Mouse (Mus musculus): ENCODE data around the gene Ift140.

Gene Ift140

DNA sequence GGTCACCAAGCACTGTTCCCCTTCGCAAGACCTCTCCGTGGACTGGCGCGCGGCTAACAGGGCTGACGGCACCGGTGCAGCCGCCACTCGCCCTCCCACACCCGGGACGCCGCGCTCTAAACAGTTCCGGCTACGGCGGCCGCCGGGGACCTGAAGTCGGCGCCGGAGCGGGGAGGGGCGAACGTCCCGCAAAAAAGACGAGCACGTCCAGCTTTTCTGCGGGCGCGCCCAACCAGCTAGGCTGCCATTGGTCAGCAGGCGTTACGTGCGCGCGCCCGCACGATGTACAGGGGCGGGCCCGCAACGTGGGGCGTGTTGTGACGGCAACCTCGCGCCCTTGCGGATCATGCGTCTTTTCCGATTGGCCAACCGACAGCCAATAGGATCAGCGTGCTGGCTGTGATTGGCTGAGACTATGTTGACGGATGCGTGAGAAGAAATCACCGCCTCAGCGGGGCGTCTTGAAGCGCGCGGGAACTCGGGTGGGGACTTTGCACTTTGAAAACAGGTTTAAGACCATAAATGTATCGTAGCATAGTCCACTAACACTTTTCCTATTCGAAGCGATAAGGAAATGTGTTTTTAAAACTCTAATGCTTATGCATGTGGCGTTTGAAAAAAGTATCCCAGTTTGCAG, at the start of gene Ift140, which contains the start of gene Cramp1l:
Ift140 (plus strand) TSS at position 431 of the 637 bp plus-strand sequence.
Cramp1l (minus strand) TSS at position 134 of the 637 bp plus-strand sequence.
- peak; percentile 99 for DNase-seq (ENCODE audit: extremely low spot score, low spot score)

DNA sequence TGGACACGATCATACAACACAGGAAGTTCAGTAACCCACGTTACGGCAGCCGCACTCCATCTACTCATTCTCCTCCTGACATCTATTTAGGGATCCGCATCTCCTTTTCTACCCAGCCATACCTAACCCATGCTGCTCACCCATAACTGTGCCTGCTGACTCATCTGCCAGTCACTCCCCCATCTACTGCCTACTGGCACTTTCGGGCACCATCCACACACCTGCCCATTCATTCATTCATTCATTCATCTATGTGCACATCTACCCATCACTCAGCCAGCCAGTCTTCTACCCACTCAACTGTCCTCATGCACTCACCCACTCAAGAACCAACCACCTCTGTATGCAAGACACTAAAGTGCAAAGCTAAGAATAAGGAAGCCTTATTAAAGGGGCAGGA, 28.7 kb upstream of the Ift140 start:
- DNase-seq (ENCODE audit: extremely low spot score, low spot score): no peak

DNA sequence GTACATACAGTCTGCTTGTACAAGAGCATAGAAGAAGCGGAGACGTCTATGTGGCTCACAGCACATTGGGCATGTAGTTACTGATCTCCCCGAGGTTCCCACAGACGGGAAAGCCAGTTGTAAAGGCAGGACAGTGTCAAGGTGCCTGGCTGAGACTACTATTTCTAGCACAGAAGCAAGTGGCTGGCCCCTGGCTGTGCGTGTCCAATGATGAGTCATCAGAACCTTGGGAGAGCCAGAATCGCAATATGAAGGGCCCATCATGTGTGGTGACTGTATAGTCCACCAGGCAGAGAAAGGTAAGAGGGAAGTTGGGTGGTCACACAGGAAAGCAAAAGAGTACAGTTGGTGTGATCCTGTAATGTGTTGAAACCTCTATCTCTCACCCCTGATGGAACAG, 21.2 kb upstream of the Ift140 start:
- DNase-seq (ENCODE audit: extremely low spot score, low spot score): no peak

DNA sequence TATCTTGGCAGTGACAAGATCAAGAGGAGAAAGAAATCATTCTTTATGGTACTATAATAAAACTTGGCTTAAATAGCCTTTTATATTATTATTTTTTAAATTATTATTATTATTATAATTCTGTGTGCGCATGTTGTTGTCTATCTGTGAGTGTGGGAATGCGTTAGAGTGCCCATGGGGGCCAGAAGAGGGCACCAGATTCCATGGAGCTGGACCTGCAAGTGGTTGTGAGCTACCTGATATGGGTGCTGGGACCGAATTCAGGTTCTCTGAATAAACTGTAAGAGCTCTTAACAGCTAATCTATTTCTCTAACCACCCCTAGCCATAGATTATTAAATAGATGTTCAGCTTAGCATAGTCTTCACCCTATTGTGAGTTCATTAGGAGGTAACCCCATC, 10.8 kb upstream of the Ift140 start:
- no peak for DNase-seq (ENCODE audit: extremely low spot score, low spot score)

DNA sequence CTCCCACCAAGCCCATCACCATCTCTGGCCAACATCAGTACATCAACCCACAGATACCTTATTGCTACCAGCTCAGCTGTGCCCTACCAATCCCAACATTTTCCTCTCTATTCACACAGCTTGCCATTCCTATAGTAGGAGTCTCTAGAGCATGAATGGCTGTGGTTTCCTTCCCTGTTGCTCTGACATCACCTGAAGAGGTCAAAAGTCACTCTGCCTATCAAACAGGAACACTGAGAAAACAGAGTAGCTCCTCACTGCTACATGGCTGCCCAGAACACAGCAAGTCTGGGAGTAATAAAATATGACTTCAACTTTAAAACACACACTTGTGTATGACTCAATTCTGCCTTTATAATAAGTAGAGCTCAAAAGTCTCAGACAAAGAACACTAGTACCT, 8.4 kb upstream of the Ift140 start:
- no peak for DNase-seq (ENCODE audit: extremely low spot score, low spot score)

DNA sequence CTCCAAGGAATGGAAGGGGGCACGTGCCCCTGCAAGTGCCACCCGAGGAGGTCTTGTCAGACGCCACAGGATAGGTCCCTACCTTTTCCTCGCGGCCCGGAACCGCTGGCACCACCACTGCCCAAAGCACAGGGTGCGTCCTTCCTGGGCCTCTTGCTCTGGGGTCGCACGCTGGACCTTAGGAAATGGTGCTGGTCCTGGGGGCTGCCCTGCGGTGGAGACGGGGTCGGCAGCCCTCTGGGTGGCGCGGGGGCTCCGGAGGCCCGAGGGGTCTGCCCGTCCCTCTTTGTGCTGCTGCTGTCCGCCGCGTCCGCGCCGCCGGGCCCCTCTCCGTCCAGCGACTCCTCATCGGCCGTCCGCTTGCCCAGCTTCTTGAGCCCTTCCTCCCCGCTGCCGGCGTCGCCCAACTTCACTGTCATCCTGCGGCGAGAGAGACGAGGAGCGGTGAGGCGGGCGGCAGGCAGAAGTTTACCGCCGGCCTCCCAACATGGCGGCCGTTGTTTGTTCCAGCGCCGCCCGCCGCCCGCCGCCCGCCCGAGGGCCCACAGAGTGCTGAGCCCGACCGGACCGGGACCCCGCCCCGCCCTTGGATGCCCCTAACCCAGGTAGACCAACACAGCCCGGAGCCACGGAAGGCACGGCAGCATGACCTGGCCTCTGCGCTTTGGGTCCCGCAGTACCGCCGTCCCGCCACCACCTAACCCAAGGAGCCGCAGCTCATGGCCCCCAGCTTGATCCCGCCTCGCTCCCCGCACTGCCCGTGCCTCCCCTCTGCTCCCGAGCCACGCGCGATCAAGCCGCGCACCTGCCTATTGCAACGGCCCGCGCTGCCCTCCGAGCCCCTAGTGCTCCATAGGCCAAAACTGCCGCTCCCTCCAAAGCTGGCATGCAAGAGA, 2.0 kb upstream of the Ift140 start:
- peak; percentile 70 for DNase-seq (ENCODE audit: extremely low spot score, low spot score)

DNA sequence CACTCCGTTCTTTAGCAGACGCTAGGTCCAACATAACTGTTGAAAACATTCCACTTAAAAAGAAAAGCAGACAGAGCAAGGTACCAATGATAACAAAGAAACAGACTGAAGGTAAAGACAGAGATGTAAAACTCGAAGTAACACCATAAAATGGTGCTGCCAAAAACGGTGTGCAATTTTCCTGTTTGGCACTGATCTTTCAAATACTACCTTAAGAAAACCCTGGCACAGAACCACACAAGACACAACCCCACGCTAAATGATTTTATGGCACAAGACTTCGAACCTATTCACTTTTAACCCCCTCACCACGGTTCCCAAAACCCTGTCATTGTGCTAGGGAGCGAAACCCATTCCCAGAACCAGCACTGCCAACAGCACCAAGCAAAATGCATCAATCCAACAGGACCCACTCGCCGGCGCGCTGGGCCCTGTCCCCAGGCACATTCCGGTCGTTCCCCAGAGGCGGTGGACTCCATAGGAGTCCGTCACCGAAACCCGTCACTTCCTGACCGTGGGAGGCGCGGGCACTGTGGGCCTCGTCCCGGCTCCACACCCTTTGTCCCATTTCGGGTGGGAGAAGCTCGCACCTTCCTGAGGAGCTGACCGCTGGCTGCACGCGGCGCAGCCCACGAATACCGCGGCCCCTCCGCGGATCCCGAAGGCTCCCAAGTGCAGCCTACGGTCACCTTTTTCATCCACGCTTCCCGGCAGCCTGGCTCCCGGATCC, 879 bp upstream of the Ift140 start:
- no peak for DNase-seq (ENCODE audit: extremely low spot score, low spot score)

DNA sequence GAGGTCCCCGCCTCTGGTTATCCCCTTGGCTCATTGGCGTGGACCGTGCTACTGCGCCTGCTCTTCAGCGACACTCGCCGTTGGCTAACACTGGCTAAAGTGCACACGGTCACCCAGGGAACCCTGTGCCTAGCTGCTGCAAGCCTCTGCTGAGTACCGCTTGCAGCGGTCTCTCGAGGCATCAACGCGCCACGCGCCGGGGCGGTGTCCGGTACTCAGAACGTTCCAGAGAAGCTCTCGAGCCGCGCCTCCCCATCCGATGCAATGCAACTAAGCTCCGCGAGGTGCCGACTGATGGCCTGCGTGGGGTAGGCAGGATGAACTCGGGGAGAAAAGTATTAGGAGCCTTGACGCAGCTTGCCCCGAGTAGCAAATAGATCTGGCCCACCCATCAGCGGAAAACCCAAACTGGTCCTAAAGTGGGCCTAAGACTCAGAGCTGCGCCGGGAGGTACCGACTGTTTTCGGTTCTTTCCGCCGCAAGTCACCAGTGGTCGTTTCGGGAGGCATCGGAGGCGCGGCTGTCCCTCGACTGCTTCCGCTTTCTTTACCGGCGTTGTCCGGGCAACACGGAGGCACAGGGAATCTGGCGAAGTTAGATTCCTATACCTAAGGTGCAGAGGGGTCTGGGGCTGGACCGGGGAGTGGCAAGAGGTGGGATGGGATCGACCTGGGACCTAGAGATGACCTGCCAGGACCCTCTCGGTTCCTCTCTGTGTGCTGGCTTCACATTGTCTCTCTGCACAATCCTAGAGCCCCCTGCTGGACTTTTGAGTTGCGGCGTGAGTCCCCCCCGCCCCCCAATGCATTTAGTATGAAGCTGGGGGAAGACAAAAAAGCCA, 627 bp downstream of the Ift140 start:
- DNase-seq (ENCODE audit: extremely low spot score, low spot score): peak; percentile 69

DNA sequence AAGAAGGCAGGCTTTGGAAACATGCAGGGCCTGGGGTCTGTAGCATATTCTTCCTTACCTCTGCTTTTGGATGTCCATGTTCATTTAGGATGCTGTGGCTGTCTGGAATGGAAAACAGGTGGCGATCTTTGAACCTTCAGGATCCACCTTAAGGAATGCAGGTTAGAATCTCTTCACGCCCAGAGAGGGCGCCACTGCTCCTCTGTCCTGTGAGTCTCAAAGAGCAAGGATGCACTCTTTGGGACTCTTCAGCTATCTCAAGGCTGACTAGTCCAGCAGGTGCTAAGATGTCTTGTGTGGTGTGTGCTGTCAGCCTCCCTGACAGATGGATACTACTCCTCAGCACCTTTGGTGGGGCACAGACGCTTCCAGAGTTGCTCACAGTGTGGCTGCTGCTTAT, 20.3 kb downstream of the Ift140 start:
- no peak for DNase-seq (ENCODE audit: extremely low spot score, low spot score)

DNA sequence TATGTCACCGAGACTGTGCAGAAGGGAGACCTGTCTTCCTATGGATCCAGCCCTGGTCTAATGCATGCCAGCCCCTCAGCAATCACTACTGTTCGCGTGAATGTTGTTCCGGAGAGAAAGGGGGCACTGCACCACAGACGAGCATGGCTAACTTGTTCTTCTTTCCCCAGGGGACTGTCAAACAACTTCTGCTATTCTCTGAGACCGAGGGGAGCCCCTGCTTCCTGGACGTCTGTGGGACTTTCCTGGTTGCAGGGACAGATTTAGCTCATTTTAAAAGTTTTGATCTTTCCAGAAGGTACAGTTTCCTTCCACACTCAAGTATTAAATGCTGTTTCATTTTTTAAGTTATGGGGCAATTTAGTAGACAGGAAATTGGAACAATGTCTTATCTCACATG, 29.0 kb downstream of the Ift140 start:
- DNase-seq (ENCODE audit: extremely low spot score, low spot score): no peak

DNA sequence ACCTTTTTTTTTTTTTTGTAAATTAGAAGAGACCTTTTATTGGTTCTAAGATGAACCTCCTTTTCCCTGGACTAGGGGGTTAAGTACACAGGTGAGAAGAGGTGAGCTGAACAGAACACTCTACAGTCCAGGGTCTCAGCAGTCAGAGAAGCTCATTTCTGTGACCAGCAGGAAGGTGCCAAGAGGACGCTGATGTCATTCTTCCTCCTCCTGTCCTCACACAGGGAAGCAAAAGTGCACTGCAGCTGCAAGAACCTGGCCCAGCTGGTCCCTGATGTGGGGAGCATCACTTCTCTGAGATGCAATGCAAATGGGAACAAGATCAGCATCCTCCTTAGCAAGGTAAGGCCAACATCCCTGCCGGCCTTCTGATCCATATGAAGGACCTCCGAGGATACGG, 29.4 kb downstream of the Ift140 start:
- DNase-seq (ENCODE audit: extremely low spot score, low spot score): no peak

DNA sequence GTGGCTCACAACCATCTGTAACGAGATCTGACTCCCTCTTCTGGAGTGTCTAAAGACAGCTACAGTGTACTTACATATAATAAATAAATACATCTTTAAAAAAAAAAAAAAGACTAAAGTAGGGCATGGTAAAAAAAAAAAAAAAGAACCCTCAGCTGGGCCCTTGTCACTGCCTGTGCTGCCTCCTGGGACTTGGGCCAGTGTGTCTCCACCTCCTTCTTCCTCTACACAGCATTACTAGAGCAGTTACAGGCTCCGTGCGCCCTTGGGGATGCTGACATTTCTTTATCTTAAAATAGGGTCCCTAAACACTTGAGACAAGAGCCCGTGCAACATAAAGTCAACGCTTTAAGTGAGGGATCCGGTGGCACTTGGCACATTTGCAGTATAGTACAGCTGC, 31.3 kb downstream of the Ift140 start:
- DNase-seq (ENCODE audit: extremely low spot score, low spot score): no peak

DNA sequence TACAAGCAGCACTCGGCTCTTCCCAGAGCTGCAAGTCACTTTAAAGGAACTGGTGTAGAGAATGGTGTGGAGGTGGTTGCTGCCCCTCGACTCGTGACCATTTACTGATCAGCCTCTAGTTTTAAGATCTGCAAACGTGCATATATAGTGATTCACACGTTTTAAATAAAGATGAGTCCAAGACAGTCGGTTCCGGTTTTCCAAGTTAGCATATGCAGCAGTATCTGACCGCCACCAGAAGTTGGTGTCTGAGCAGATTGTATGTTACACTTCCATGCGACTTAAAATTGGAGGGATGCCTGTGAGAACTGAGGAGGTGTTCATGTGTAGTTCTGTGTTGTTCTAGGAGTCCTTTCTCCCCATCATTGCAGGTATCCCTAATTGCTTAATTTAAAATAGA, 37.4 kb downstream of the Ift140 start:
- DNase-seq (ENCODE audit: extremely low spot score, low spot score): no peak

DNA sequence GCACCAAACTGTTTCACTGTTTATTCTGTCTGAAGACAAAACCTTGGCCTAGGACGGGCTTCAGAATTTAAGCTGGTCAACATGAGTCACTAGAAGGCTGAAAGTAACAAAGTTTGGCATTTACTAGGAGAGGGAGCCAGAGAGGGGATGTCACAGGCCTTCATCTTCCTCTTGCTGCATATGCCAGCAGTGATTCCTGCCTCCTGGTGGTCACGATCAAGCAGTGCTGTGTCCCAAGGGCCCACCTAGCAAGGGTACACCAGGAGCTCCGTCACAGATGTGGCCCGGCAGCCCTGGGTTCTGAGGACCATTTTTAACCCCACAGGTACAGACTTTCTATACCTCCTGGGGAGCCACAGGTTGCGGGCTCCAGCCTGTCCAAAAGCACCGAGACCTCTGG, 41.2 kb downstream of the Ift140 start:
- no peak for DNase-seq (ENCODE audit: extremely low spot score, low spot score)

DNA sequence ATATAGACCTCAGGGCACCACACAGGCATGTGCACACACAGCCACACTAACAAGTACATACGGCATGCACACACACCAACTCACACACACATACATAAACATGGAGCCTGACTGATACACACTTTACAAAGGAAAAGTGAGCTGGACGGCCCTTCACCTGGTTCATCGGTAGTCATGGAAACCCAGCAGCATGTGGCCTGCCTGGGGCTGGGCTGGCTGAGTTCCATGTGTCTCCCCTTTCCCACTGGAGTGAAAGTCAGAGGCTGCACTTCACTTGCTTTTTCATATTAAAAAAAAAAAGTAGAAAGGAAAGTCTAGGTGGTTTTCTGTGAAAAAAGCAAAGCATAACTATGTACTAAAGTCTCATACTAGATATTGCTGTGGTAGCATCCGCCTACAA, 47.4 kb downstream of the Ift140 start:
- no peak for DNase-seq (ENCODE audit: extremely low spot score, low spot score)

DNA sequence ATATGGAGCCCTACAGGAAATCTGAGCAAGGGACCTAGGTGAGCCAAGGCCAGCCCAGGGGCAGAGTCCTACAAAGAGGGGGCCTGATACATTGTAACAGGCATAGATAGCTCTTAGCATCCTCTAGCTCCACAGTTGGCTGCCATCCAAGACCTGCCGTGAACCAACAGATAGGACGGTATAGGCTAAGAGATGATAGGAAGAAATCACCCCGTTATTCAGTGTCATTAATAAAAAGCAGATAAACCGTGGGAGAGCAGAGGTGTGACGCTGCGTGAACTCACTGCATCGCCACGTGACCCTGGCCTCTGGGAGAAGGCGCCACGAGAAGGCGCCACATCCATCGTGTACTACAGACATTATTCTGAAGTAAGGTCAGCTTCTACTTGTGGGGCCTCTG, 48.0 kb downstream of the Ift140 start:
- DNase-seq (ENCODE audit: extremely low spot score, low spot score): no peak

DNA sequence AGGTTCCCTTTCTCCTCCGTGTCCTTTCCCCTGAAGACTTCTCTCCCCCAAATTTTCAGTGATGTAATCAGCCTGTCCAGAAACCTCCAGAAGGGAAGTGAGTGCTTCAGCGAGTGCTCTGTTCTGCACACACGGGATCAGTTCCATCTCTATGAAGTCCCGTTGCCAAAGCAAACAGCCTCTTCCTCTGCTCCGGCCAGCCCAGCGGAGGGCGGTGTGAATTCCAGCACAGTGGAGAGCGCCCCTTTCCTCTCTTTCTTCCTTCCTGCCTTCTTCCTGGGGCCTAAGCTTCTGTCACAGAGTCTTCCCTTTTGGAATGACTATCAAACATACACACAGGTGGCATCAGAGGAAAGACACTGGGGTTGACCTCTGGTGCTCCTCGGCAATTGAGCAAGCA, 48.5 kb downstream of the Ift140 start:
- no peak for DNase-seq (ENCODE audit: extremely low spot score, low spot score)

DNA sequence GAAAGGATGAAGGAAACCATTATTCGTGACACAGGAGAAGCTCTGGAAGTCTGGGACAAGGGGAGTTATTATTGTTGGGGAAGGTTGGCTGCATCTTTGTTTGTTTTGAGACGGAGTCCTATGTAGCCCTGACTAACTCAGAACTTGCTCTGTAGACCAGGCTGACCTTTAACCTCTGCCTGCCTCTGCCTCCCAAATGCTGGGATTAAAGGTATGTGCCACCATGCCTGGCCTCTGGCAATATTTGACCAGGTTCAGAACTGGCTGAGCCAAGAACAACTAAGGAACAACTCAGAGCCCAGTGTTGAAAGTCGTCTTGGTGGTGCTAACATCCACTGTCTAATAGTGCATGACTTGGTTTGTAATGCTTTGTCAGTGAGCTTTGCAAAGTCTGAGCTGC, 49.3 kb downstream of the Ift140 start:
- no peak for DNase-seq (ENCODE audit: extremely low spot score, low spot score)

DNA sequence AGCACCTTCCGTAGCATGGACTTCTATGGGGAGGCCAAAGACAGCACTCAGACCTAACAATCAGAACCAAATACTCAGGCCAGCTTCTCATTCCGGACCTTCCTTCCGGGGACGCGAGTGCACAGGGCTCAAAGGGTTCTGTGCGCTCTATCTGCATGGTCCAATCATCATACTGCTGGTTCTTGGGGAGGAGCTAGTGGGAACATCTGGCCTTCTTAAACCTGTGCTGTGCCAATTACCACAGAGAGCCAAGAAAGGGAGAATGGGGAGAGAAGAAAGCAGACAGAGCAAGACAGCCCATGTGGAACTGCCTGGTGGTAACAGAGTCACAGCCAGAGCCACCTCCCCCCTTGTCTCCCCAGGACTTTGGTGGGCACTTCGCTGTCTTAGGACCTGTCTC, 50.7 kb downstream of the Ift140 start:
- no peak for DNase-seq (ENCODE audit: extremely low spot score, low spot score)

DNA sequence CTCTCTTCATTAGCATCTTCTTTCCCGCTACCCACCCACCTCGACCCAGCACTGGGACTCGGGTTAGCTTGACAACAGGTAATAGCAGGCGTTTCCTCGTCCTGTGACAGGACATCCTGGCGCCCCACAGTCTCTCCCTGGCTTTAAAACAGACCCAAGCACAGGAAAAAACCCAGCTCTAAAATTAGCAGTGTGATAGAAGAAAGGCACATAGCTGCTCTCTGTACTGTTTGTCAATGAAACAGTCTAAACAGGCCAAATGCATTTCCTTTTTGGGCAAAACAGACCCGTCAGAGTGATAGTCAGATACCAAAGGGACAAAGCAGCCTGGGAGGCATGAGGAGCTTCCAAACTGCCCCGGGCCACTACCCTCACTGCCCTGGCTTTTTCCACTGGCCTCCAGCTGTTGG, 51.6 kb downstream of the Ift140 start:
- DNase-seq (ENCODE audit: extremely low spot score, low spot score): no peak

DNA sequence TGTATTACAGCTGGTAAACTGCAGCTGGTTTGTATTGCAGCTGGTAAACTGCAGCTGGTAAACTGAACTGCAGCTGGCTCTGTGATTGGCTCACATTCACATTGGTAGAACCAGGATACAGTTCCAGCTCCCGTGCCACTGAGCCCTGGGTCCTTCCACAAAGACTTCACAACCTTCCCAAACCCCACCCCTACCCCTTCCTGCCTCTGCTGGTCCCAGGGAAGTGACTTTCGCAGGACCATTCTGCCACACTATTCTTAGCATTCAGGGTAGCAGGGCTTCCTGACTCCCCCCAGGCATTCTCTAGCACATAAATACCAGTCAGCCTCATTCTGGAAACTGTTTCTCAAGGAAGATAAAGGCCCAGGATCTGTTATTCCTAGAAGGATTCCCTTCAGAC, 52.8 kb downstream of the Ift140 start:
- DNase-seq (ENCODE audit: extremely low spot score, low spot score): no peak

All from neural tube, embryonic 10.5 days (tissue).